Comparison of ENCODE assay signal across 17 mouse cellular contexts in the genomic region with DNA sequence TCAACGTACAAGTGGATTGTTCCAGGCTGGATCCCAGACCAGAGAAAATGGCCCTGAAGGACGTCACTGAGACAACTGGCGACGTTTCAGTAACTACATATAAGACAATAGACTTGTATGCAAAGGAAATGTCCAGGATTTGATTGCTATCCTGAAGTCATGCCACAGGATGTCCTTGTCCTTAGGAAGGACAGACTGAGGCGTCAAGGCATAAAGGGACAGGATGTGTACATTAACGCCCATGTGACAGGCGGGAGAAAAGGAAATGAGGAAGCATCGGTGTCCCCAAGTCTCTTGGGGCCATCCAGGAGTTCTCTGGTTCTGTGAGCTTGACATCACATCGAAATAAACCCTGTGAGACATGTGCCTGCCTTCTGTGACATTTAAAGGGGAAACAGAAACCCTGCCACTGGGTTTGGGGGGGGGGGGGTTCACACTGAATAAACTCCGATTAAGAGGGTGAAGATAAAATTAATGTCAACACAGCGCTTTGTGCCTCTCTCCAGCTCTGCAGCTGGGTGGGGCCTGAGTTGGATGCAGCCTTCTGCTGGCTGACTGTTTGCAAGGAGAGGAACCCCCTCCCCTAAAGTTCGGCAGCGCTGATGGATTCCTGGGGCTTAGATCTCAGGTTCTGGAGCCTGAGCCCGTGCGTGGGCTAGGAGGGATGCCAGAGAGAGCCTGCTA. TPM values are rescaled to one million over a fixed set of nuclear protein-coding genes. Genes with fewer than 3 reads are reported as not detected.
DNase-seq lines count a peak whose midpoint lies in the region; ATAC-seq and TF ChIP-seq lines count a peak whose summit lies in the region.
"Had no signal": no experiment of that assay in that cellular context is flagged by ENCODE, and none has a peak within 500 bp of the region (broad histone marks: within the 10 kb centered on the region; RNA-seq: fewer than 3 reads in every experiment).

No protein-coding gene starts in this region.

- no peak overlapping the region for H3K4me2 ChIP-seq in hindbrain, embryonic 16.5 days (ENCODE audit: low read length)
- H3K4me2 ChIP-seq: intestine, embryonic 15.5 days; limb, embryonic 13.5 days had no signal

- H3K36me3 ChIP-seq in heart, embryonic 10.5 days, result peaks cover 34% of the 10 kb centered on the region
- H3K36me3 ChIP-seq in hindbrain, embryonic 16.5 days (ENCODE audit: control insufficient read depth, insufficient read depth, low read length), result peaks cover 22% of the 10 kb centered on the region
- H3K36me3 ChIP-seq: intestine, embryonic 15.5 days had no signal

- no peak overlapping the region for H3K4me3 ChIP-seq in heart, embryonic 10.5 days
- no peak overlapping the region for H3K4me3 ChIP-seq in lung, adult 2 months (replicated peaks; ENCODE audit: extremely low read depth, low read depth, low read length)
- H3K4me3 ChIP-seq in hindbrain, embryonic 16.5 days (ENCODE audit: low read length), result no peak overlapping the region
- H3K4me3 ChIP-seq: intestine, embryonic 15.5 days; limb, embryonic 13.5 days had no signal

- 68% methylated on average over 15 of the region's 15 CpGs for WGBS in heart, embryonic 10.5 days
- 44% methylated on average over 15 of the region's 15 CpGs for WGBS in lung, adult 2 months
- WGBS in hindbrain, embryonic 16.5 days, result 76% methylated on average over 15 of the region's 15 CpGs

- no peaks in the 10 kb centered on the region for H3K9me3 ChIP-seq in heart, embryonic 10.5 days
- no peaks in the 10 kb centered on the region for H3K9me3 ChIP-seq in hindbrain, embryonic 16.5 days (ENCODE audit: control insufficient read depth, low read length)
- H3K9me3 ChIP-seq: intestine, embryonic 15.5 days; limb, embryonic 13.5 days had no signal

- no peak for DNase-seq in heart, embryonic 10.5 days (ENCODE audit: low spot score)
- DNase-seq in heart, adult 11 months, result no peak
- DNase-seq in lung, adult 18-20 months, result peak; percentile 31 to 64
- no peak for DNase-seq in lung, adult 2 months
- peak; percentile 76 for DNase-seq in lung, postnatal 36 days
- DNase-seq in retina, postnatal 1 day, result no peak
- no peak for DNase-seq in frontal cortex, postnatal 36 days (ENCODE audit: low spot score in 2 of 2)
- DNase-seq: B cell, adult 2 months; cerebellum, postnatal 36 days; gastrocnemius, postnatal 25 days; thymus, postnatal 14 days had no signal

- no peak for TF ChIP-seq CTCF in lung, adult 2 months (IDR thresholded peaks at IDR 0.05; ENCODE audit: insufficient read depth, low read length)

- ATAC-seq in hindbrain, embryonic 16.5 days, result no peak
- ATAC-seq: activated CD4-positive, CD25-positive, alpha-beta regulatory T cell, adult 4 months had no signal

- peaks cover 8% of the 10 kb centered on the region for H3K27me3 ChIP-seq in heart, embryonic 10.5 days (ENCODE audit: insufficient read depth, poor library complexity, severe bottlenecking)
- H3K27me3 ChIP-seq in hindbrain, embryonic 16.5 days (replicated peaks; ENCODE audit: control insufficient read depth, insufficient read depth, low read length), result no peaks in the 10 kb centered on the region
- H3K27me3 ChIP-seq: intestine, embryonic 15.5 days; limb, embryonic 13.5 days had no signal

- no peak overlapping the region for H3K9ac ChIP-seq in hindbrain, embryonic 16.5 days (ENCODE audit: low read depth, low read length)
- H3K9ac ChIP-seq: intestine, embryonic 15.5 days had no signal

- peak overlapping the region; percentile 52; the same call in 1 of the 2 replicates for H3K27ac ChIP-seq in heart, embryonic 10.5 days
- H3K27ac ChIP-seq in hindbrain, embryonic 16.5 days (ENCODE audit: low read depth, low read length), result peak overlapping the region; percentile 83
- H3K27ac ChIP-seq: limb, embryonic 13.5 days had no signal

- TF ChIP-seq POLR2A in lung, adult 2 months (IDR thresholded peaks at IDR 0.05; ENCODE audit: borderline replicate concordance, extremely low read depth, low read depth, low read length), result no peak

- peaks cover 18% of the 10 kb centered on the region for H3K4me1 ChIP-seq in heart, embryonic 10.5 days
- H3K4me1 ChIP-seq in lung, adult 2 months (ENCODE audit: control insufficient read depth, insufficient read depth, low read length), result peaks cover 3% of the 10 kb centered on the region; the same call in 1 of the 2 replicates
- peaks cover 9% of the 10 kb centered on the region for H3K4me1 ChIP-seq in hindbrain, embryonic 16.5 days (ENCODE audit: control insufficient read depth, insufficient read depth, low read depth, low read length)
- H3K4me1 ChIP-seq: intestine, embryonic 15.5 days had no signal

RNA-seq across cellular contexts. Expression of gene Mpp3, which starts 19.2 kb away (rescaled TPM):
- polyA plus RNA-seq in heart, embryonic 10.5 days (2016; fragmentation: Nextera tagmentation; extraction: Ambion mirVana), result 3.4 and 5.1 TPM in 2 replicates
- 2.4 and 4.0 TPM in 2 replicates for polyA plus RNA-seq in lung, adult 2 months (2012; rRNA removed)
- 59.3 and 62.7 TPM in 2 replicates for polyA plus RNA-seq in hindbrain, embryonic 16.5 days (2015; fragmentation: Nextera tagmentation; extraction: Ambion mirVana)

RNA-seq across cellular contexts. Expression of gene Dusp3, which starts 22.3 kb away (rescaled TPM):
- polyA plus RNA-seq in heart, embryonic 10.5 days (2016; fragmentation: Nextera tagmentation; extraction: Ambion mirVana), result 32.3 and 47.3 TPM in 2 replicates
- polyA plus RNA-seq in lung, adult 2 months (2012; rRNA removed), result 176 and 296 TPM in 2 replicates
- polyA plus RNA-seq in hindbrain, embryonic 16.5 days (2015; fragmentation: Nextera tagmentation; extraction: Ambion mirVana), result 32.1 and 33.4 TPM in 2 replicates

RNA-seq across cellular contexts. Expression of gene Cfap97d1, which starts 25.0 kb away (rescaled TPM):
- polyA plus RNA-seq in heart, embryonic 10.5 days (2016; fragmentation: Nextera tagmentation; extraction: Ambion mirVana), result not detected in 2 replicates
- not detected in 2 replicates for polyA plus RNA-seq in lung, adult 2 months (2012; rRNA removed)
- not detected in 2 replicates for polyA plus RNA-seq in hindbrain, embryonic 16.5 days (2015; fragmentation: Nextera tagmentation; extraction: Ambion mirVana)
- polyA plus RNA-seq: activated CD4-positive, CD25-positive, alpha-beta regulatory T cell, adult 4 months; brain, embryonic 14.5 days; intestine, embryonic 15.5 days; large intestine, adult 2 months; limb, embryonic 13.5 days had no signal

RNA-seq across cellular contexts. Expression of gene Cd300lg, which starts 32.2 kb away (rescaled TPM):
- polyA plus RNA-seq in heart, embryonic 10.5 days (2016; fragmentation: Nextera tagmentation; extraction: Ambion mirVana), result 0.83 and 0.94 TPM in 2 replicates
- polyA plus RNA-seq in lung, adult 2 months (2012; rRNA removed), result 7.8 and 12.0 TPM in 2 replicates
- 0.40 and 0.54 TPM in 2 replicates for polyA plus RNA-seq in hindbrain, embryonic 16.5 days (2015; fragmentation: Nextera tagmentation; extraction: Ambion mirVana)

RNA-seq across cellular contexts. Expression of gene Sost, which starts 42.3 kb away (rescaled TPM):
- 0.36 and 0.96 TPM in 2 replicates for polyA plus RNA-seq in heart, embryonic 10.5 days (2016; fragmentation: Nextera tagmentation; extraction: Ambion mirVana)
- polyA plus RNA-seq in lung, adult 2 months (2012; rRNA removed), result 2.0 and 2.2 TPM in 2 replicates
- 0.10 and 0.12 TPM in 2 replicates for polyA plus RNA-seq in hindbrain, embryonic 16.5 days (2015; fragmentation: Nextera tagmentation; extraction: Ambion mirVana)
- polyA plus RNA-seq: activated CD4-positive, CD25-positive, alpha-beta regulatory T cell, adult 4 months; large intestine, adult 2 months had no signal

Comparison
In these comparisons a context has a peak if more than half of its experiments do, and no peak if none do; other contexts are left out.
1. DNase-seq: peak in lung, adult 18-20 months (2 of 2) and lung, postnatal 36 days (single experiment); none in heart, embryonic 10.5 days (single experiment), heart, adult 11 months (single experiment), lung, adult 2 months (single experiment), retina, postnatal 1 day (single experiment) and frontal cortex, postnatal 36 days (0 of 2).